Mouse (Mus musculus) erythroblast, adult 5-6 weeks (primary cell): ENCODE data around the gene Poldip2. TPM values are rescaled to one million over a fixed set of nuclear protein-coding genes. Genes with fewer than 3 reads are reported as not detected.
"Not testable (repeated sequence)": the region's sequence is repeated elsewhere in the genome, so short reads cannot be mapped to it uniquely, and the experiment has no call there.

Experiments used
- ATAC-seq: replicated peaks from 2 replicates; pipeline ENCODE4 v1.8.0; 2016; ENCODE audit warnings: moderate number of reproducible peaks, mild to moderate bottlenecking, moderate TSS enrichment, inconsistent platforms; ENCODE audit not compliant: poor library complexity, low FRiP score, severe bottlenecking
- total RNA-seq, 2 experiments: library from RNA; stranded (forward) in 1 of 2; stranded (reverse) in 1 of 2; fragments of 150-400 nt in 1 of 2; fragments of 200-764, 138-1000 nt in 1 of 2; gene quantifications; 2 replicates each; pipeline versions ENCODE4 v1.2.3 to v1.2.4; 2015 to 2017; ENCODE audit warnings: low replicate concordance in 2 of 2

Poldip2 gene
- total RNA-seq, 2 experiments from 2014 or later = 7.8 to 17.5 TPM

DNA sequence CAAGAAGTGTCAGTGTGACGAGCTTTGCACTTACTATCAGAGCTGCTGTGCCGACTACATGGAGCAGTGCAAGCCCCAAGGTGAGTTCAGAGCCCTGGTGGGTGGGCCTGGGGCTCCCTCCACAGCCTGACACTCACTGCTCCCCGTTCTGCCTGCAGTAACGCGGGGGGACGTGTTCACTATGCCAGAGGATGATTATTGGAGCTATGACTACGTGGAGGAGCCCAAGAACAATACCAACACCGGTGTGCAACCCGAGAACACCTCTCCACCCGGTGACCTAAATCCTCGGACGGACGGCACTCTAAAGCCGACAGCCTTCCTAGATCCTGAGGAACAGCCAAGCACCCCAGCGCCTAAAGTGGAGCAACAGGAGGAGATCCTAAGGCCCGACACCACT lies 12.4 kb upstream of the Poldip2 start:
- no peak for ATAC-seq

DNA sequence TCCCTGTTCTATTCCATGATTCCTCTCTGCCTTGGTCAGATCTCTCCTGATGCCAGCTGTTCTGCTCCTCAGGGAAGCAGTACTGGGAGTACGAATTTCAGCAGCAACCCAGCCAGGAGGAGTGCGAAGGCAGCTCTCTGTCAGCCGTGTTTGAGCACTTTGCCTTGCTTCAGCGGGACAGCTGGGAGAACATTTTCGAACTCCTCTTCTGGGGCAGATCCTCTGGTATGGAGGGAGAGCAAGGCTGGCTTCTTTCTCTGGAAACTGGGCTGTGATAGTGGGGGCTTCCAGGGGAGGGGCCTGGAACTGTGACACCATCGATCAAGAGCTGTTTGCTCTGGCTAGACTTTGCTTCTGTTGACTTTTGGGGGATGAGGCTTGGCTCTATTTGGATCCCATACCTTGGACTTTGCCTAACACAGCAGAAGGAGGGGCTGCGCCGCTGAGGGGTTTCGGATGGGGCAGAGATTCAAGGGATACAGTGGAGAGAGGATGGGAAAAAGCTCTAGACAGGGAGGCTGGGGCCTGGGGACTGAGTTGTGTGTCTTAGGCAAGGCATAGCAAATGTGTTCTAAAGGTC lies 11.3 kb upstream of the Poldip2 start:
- ATAC-seq = no peak

DNA sequence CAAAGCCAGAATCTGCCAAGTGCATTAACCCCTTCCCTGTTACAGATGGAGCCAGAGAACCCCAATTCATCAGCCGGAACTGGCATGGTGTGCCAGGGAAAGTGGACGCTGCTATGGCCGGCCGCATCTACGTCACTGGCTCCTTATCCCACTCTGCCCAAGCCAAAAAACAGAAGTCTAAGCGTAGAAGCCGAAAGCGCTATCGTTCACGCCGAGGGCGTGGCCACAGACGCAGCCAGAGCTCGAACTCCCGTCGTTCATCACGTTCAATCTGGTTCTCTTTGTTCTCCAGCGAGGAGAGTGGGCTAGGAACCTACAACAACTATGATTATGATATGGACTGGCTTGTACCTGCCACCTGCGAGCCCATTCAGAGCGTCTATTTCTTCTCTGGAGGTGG lies 10.5 kb upstream of the Poldip2 start:
- ATAC-seq = no peak

DNA sequence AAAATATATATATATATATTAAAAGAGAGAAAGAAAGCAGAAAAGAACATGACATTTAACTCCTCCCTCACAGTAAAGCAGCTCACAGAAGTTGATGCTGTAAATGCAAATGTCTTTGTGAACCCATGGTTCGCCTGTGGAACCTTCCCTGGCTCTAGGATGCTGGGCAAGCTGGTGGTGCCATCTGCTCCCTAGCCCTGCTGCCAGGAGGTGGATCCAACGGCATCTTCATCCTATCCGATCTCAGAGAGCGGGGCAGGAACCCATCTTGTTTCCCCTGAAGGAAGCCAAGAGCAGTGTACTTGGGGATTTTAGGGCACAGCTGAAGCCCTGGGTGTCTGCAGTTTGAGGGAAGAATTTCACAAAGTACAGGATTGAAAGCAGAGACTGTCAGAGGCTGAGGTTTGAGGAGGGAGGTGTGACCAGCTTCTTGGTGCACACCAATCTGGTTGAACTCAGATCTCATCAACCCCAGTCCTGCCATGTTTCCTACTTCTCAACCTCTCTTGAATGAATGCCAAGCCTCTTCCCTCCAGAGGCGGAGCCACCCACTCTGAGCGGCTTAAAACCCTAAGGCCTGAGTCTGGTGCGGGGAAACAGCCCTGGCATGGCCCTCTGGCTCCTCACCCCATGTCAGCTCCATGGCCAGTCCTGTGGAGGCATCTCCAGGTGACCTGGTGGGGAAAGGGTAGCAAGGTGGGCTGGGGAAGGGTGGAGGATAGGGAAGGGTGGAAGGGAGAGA lies 8.9 kb upstream of the Poldip2 start, which contains the start of gene Sebox:
Gene Sebox, plus strand, starts transcription at position 539 of the 742 bp plus-strand sequence.
- no peak for ATAC-seq

DNA sequence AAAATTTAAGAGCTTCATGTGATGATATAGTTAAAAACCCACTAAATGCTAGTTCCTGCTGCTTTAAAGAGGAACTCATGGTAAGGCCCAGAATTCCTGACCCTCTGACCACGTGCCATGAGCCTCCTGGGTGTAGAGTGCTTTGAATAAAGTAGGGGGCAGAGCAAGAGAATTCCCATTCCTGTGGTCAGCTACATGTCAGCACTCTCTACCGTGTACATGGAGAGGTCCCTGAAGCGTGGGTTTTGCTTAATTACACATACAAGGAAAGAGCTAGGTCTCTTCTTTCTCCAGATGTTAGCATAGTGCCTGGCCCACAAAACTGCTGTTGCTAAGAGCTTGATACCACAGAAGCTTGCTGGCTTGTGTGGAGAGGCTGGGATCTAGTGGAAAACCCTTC lies 6.6 kb upstream of the Poldip2 start:
- ATAC-seq = no peak

DNA sequence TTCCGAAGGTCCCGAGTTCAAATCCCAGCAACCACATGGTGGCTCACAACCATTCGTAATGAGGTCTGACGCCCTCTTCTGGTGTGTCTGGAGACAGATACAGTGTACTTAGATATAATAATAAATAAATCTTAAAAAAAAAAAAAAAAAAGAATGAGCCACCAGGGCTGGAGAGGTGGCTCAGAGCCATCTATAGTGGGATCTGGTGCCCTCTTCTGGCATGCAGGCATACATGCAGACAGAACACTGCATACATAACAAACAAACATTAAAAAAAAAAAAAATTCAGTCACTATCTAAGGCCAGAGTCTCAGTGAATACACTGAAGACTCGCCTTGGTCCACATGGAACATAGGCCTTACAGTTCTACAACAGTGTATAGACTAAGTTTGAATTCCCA lies 2.8 kb upstream of the Poldip2 start:
- no peak for ATAC-seq

DNA sequence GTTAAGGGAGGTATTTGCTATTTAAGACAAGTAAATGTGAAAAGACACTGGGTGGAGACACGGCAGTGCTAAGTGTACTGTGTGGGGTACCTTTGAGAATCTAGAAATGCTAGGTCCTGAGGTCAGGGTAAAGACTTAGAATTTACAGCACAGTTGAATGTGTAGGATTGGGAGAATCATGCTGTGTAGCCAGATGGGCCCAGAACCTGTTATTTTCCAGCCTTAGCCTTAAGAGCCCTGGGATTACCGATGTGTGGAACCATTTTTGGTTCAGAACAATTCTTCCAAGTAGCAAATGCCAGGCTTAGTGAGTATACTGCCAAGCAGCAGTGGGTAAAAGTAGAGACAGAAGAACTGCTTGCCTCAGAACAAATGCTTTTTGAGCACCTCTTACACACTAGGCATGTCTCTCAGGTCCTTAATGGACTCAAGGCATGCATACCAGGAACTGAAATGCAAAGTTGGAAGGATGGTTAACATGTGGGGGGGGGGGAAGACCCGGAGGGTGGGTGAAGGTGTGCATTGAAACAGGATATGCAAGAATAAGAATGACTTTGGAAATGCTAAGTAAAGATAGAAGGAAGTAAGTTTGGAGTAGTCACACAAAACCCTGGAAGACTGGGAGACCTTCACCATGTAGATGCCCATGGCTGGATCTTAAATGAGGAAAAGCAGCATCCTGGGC lies 1.3 kb downstream of the Poldip2 start:
- no peak for ATAC-seq

DNA sequence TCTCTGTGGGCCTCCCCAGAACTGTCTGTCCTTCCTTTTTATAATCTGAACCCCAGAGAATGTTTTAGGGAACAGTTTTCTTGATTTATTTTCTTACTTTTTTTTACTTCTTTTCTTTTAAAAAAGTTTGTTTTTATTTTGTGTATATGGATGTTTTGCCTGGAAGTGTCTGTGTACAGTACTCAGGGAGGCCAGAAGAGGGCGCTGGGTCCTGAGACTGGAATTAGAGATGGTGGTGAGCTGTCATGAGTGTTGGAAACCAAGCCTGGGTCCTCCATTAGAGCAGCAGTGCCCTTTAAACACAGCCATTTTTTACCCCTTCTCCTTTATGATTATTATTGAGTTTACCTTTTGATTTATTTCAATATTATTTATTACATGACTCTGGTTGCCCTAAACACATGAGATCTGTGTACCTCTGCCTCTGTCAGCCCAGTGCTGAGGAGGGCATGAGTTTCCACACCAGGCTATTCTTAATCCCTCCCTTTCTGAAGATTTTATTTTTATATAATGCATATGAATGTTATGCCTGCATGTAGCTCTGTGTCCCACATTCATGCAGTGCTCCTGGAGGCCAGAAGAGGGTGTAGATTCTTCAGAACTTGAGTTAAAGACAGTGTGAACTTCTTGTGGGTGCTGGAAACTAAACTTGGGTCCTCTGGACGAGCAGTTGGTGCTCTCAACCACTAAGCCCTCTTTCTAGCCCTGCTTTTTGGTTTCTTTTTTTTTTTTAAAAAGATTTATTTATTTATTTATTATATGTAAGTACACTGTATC lies 3.7 kb downstream of the Poldip2 start:
- no peak for ATAC-seq

DNA sequence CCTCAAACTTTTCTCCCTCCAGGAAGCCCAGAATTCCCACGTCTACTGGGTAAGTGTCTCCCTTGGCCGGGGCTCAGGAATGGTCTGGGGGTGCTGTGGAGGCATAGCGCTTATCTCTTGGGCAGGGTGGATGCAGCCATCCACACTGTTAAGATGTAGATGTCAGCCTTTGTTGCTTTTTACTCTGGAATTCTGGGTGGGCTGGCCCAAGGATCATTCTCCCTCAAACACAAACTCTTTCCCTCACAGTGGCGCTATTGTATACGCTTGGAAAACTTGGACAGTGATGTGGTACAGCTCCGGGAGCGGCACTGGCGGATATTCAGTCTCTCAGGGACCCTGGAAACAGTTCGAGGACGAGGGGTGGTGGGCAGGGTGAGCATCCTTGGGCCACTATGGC lies 6.9 kb downstream of the Poldip2 start:
- ATAC-seq = no peak

DNA sequence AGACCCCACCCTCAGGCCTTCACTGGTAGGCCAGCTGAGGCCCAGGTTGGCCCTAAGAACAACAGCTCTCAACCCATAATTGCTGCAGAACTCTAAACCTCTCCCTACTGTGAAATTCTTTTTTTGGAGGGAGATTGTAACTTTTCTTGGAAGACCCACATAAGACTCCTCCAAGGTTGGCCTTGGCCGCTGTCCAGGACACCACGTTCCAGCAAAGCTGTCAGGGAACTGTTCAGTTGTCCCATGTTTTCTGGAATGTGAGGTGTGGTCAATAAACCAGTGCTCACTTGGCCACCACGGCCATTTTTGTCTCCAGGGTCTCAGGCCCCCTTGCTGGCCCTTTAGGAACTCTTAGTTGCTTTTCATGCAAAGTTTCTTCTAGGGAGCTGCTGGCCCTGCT lies 9.9 kb downstream of the Poldip2 start:
- no peak for ATAC-seq

DNA sequence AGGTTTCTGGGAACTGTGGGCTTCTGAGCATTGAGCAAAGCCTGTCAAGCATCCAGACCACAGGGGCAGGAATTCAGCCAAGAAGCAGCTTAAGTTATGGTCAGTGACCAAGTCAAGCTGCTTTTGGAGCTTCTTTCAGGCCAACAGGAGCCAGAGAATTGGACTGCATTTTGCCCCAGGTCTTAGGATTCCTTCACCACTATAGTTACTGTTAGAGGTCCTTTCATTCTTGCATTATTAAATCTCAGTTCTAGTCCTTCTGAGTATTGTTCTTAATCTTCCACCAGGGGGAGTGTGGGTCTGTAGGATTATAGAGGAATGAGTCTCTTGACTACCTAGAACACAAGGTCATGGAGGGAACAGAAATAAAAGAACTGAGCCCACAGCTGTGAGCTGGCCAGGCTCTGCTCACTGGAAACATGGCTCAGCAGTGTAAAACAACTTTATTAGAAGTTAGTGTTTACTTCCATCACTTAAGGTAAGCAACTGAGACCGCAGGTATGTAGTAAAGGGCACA lies 10.5 kb downstream of the Poldip2 start:
- no peak for ATAC-seq

DNA sequence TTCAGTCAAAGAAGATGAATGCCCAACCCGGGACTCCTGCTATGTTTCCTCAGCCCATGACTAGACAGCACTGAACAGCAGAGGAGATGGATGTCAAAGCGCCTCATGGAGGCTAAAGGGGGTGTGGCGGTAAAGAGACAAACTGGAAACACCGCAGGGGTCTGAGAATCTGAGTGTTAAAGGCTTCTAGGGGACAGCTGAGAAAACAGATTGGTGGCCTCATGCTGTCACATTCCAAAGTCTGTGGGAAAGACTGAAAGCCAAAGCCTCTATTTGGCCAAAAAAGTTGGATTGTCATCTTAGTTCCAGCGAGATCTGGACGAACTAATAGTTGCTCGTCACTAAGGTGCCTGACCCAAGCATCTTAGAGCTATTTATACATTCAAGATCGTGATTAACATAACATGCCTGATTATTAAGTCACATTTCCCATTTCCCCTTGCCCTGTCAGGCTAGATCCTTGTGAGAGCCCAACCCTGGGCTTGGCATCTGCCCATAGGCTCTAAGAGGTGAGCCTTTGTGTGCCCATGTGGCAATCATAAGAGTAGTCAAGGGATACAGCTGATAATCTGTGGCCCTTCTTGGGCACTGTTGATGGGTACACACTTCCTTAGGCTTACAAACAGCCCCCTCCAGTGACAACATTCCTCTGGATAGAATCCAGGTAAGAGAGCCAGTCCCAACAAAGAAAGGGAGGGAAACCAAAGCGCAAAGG lies 11.4 kb downstream of the Poldip2 start:
- no peak for ATAC-seq

DNA sequence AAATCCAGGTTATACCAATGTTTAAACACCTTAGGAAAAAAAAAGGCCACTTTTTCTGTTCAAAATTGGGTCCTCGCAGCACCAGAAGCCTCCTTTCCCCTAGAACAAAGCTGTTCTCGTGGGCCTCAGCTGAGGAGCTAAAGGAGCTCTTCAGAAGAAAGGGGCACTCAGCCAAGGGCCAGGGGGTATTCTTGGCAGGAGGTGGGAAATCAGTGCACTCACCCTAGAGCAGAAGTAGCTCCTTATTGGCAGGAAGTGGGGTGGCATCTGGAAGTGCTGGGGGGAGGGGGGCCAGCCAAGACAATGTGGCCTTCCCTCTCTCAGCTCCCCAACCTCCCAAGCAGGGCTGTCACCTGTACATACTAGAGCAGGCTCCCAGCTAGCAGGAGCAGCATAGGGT lies 12.8 kb downstream of the Poldip2 start:
- no peak for ATAC-seq

DNA sequence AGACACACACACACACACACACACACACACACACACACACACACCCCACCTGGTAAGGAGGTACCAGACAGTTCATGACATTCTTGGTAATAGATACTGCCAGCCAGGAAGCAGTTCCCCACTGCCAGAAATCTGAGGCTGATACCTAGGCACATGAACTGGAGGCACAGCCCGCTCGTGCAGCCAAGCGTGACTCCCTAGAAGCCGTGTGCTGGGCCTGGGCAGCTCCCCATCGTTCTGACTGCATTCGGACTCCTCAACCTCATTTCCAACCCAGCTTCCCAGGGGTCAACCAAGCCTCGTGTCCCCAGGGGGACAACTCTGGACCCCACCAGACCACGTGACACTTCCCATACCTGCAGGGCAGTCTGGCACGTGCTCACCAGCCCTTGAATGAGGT lies 16.7 kb downstream of the Poldip2 start:
- ATAC-seq = no peak

DNA sequence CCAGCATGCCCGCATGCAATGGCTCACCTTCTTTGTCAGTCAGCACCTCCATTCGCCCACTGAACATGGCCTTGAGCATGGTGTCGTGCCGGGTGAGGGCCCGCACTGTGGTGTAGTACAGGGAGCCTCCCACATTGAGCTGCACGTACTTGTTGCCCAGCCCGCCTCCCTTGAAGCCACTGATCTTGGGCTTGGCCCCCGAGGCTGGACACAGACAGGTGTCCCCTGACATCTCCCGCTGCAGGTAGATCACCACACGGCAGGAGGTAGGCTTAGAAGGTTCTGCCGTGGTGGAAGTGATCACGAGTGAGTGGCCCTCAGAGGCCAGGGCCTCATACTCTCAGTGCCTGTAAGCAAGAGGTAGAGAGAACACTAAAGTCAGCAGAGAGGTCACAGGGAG lies 18.0 kb downstream of the Poldip2 start:
- 0 out of 2 replicates have a peak, but pooled peaks have one; percentile 34 for ATAC-seq

DNA sequence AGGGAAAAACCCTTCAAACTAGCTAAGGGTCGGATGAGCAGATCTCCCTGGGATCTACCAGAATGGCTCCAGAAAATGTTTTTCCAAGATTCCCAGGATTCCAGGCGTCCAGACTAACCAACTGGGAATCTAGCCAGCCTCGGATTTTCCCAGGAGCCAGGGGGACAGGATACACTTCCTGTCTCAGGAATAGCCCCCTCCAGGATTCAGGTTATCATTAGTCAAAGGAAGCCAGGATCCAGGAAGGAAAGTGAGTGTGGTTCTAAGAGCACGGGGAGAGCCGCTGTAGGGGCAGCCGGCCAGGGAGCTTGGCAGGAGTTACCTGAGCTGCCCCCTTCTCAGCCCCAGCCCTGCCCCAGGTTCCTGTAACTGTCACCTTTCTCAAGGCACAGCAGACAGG lies 19.1 kb downstream of the Poldip2 start:
- ATAC-seq = no peak

DNA sequence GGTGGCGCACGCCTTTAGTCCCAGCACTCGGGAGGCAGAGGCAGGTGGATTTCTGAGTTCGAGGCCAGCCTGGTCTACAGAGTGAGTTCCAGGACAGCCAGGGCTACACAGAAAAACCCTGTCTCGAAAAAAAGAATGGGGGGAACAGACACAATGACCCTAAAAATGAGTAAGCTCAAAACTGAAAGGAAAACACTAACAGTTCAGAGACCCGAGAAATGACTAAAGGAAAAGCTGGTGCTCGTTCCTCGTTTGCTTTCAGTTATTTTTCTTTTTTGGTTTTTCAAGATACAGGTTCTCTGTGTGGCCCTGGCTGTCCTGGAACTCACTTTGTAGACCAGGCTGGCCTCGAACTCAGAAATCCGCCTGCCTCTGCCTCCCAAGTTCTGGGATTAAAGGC lies 19.5 kb downstream of the Poldip2 start:
- not testable (repeated sequence) for ATAC-seq

DNA sequence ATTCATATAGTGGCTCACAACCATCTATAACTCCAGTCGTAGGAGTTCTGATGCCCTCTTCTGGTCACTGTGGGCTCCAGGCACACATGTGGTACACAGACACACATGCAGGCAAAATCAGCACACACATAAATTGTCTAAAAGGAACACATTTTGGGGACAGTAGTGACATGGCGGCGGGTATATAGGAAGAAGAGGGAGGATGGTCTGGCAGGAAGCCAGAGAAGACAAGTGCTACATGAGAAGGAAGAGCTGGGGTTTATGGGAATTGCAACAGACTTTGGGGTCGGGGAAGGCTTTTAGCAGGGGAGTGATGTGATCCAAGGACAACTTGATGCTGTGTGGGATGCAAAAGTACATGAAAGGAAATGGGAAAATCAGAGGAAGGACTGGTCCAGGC lies 22.5 kb downstream of the Poldip2 start:
- no peak for ATAC-seq

DNA sequence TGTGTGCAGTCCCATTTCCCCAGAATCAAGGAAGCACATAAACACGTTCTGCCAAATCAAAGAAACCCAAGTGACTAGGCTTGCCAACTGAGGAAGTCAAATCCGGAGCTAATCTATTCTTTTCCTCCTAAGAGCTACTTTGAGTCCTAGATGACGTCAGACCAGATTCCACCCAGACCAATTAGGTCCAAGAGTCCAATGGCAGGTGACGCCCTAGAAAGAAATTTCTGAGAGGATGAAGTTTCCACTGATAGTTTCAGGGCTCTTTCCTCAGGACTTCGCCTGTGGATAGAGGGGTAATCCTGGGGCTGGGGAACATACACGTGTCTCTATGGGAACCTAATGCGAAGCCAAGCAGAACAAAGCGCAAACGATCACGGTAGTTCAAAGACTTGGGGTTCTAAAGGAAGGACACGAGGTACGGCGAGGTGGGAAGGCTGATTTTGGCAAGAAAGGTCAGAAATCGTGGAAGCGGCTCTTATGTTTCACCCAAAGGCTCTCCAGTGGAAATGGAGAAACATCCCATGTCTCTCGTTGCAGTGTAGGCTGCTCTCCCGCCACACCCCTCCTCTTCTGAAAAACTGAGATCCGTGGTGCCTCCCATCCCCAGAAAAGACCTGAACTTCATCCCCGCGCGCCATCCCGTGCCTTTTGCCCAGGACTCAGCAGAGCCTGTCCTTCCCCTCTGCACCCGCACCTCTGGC lies 23.5 kb downstream of the Poldip2 start:
- no peak for ATAC-seq
